ENCODE assay signal across 8 mouse cellular contexts in the genomic region with DNA sequence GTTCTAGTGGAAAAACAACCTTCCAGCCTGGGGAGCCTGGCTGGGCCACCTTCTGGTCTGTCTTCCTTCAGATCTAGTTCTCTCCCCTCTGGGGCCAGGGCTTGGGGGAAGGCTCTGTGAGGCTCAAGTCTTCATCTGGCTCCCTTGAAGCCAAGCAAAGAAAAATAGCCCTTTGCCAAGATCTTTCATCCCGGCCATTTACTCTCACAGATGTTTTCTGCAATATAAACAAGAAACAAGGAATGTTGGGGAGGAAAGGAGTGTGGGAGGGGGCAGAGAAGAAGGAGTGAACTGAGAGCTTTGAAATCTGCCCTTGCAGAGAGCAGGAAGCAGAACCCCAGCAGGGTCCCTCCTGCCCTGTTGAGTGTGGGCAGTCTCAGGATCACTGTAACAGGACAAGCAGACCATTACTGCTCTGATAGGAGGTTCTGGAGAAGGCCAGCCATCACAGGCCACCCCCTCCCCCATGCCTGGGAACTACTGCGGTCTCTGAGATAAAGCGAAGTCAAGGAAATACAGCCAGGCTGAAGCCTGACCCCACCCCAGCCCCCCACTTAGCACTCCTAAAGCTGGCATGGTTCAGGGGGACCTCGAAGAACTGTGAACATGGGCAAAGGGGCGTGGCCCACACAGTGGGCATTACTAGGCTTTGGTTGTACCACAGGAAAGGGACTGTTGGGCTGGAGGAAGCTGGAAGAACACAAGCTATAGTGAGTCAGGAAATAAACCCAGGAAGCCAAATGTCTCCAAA.
A peak's percentile ranks its signal among the peaks of the same experiment; 100 is the strongest.
DNase-seq lines count a peak whose midpoint lies in the region; ATAC-seq lines count a peak whose summit lies in the region.

No protein-coding gene starts in this region.

- ATAC-seq in midbrain, embryonic 12.5 days (ENCODE audit: low FRiP score, low read depth): no peak
- no peak for ATAC-seq in midbrain, embryonic 11.5 days (ENCODE audit: low FRiP score)
- ATAC-seq in heart, embryonic 15.5 days (replicated peaks; ENCODE audit: insufficient number of reproducible peaks, insufficient read depth, low FRiP score, low read depth): peak; percentile 66
- peak; percentile 21; the same call in 1 of the 2 replicates for ATAC-seq in limb, embryonic 12.5 days (ENCODE audit: insufficient number of reproducible peaks, insufficient read depth, low FRiP score, low TSS enrichment, low read depth)

- H3K4me2 ChIP-seq in midbrain, embryonic 12.5 days (replicated peaks): no peak overlapping the region
- no peak overlapping the region for H3K4me2 ChIP-seq in midbrain, embryonic 11.5 days
- no peak overlapping the region for H3K4me2 ChIP-seq in heart, embryonic 15.5 days
- H3K4me2 ChIP-seq in limb, embryonic 12.5 days: 0 out of 2 replicates have a peak overlapping the region, but pooled peaks have one; percentile 3

- no peaks in the 10 kb centered on the region for H3K9me3 ChIP-seq in midbrain, embryonic 12.5 days
- H3K9me3 ChIP-seq in midbrain, embryonic 11.5 days (ENCODE audit: control insufficient read depth, low read length): no peaks in the 10 kb centered on the region
- H3K9me3 ChIP-seq in heart, embryonic 15.5 days (replicated peaks): no peaks in the 10 kb centered on the region
- no peaks in the 10 kb centered on the region for H3K9me3 ChIP-seq in limb, embryonic 12.5 days

- H3K27ac ChIP-seq in midbrain, embryonic 12.5 days (replicated peaks): peak overlapping the region; percentile 3; the same call in 1 of the 2 replicates
- no peak overlapping the region for H3K27ac ChIP-seq in midbrain, embryonic 11.5 days (ENCODE audit: low read depth, low read length)
- H3K27ac ChIP-seq in heart, embryonic 15.5 days: peak overlapping the region; percentile 82
- H3K27ac ChIP-seq in limb, embryonic 12.5 days: peak overlapping the region; percentile 89

- WGBS in midbrain, embryonic 12.5 days: 79% methylated on average over 5 of the region's 5 CpGs
- 78% methylated on average over 5 of the region's 5 CpGs for WGBS in midbrain, embryonic 11.5 days
- 33% methylated on average over 5 of the region's 5 CpGs for WGBS in heart, embryonic 15.5 days
- WGBS in limb, embryonic 12.5 days: 37% methylated on average over 5 of the region's 5 CpGs

- H3K27me3 ChIP-seq in midbrain, embryonic 12.5 days: no peaks in the 10 kb centered on the region
- H3K27me3 ChIP-seq in midbrain, embryonic 11.5 days (ENCODE audit: control insufficient read depth, insufficient read depth, low read length): no peaks in the 10 kb centered on the region
- no peaks in the 10 kb centered on the region for H3K27me3 ChIP-seq in heart, embryonic 15.5 days
- H3K27me3 ChIP-seq in limb, embryonic 12.5 days: no peaks in the 10 kb centered on the region

- DNase-seq in midbrain, embryonic 11.5 days (ENCODE audit: low spot score, missing footprints): no peak
- peak; percentile 46 for DNase-seq in ovary, postnatal 14 days (ENCODE audit: low spot score)
- no peak for DNase-seq in adrenal gland, adult (ENCODE audit: inconsistent age in 2 of 2, low spot score in 1 of 2)
- DNase-seq in cerebellum, adult 8-10 months: no peak
- no peak for DNase-seq in frontal cortex, postnatal 14 days (ENCODE audit: low spot score in 2 of 2)

- H3K36me3 ChIP-seq in midbrain, embryonic 12.5 days: no peaks in the 10 kb centered on the region
- H3K36me3 ChIP-seq in midbrain, embryonic 11.5 days (ENCODE audit: control insufficient read depth, insufficient read depth, low read length): no peaks in the 10 kb centered on the region
- no peaks in the 10 kb centered on the region for H3K36me3 ChIP-seq in heart, embryonic 15.5 days
- no peaks in the 10 kb centered on the region for H3K36me3 ChIP-seq in limb, embryonic 12.5 days

- H3K4me1 ChIP-seq in midbrain, embryonic 12.5 days: peaks cover 30% of the 10 kb centered on the region
- peaks cover 7% of the 10 kb centered on the region; the same call in 1 of the 2 replicates for H3K4me1 ChIP-seq in midbrain, embryonic 11.5 days (ENCODE audit: control insufficient read depth, insufficient read depth, low read length)
- H3K4me1 ChIP-seq in heart, embryonic 15.5 days (replicated peaks): peaks cover 51% of the 10 kb centered on the region
- H3K4me1 ChIP-seq in limb, embryonic 12.5 days (replicated peaks): peaks cover 53% of the 10 kb centered on the region

- H3K9ac ChIP-seq in midbrain, embryonic 12.5 days (replicated peaks): no peak overlapping the region
- no peak overlapping the region for H3K9ac ChIP-seq in midbrain, embryonic 11.5 days (ENCODE audit: low read length)
- H3K9ac ChIP-seq in heart, embryonic 15.5 days: no peak overlapping the region
- 0 out of 2 replicates have a peak overlapping the region, but pooled peaks have one; percentile 28 for H3K9ac ChIP-seq in limb, embryonic 12.5 days (replicated peaks)

- no peak overlapping the region for H3K4me3 ChIP-seq in midbrain, embryonic 12.5 days
- no peak overlapping the region for H3K4me3 ChIP-seq in midbrain, embryonic 11.5 days (ENCODE audit: low read depth, low read length)
- H3K4me3 ChIP-seq in heart, embryonic 15.5 days: no peak overlapping the region
- H3K4me3 ChIP-seq in limb, embryonic 12.5 days (replicated peaks): no peak overlapping the region

Comparison
In these comparisons a context has a peak if more than half of its experiments do, and no peak if none do; other contexts are left out.
1. ATAC-seq: peak in heart, embryonic 15.5 days (single experiment) and limb, embryonic 12.5 days (single experiment); none in midbrain, embryonic 12.5 days (single experiment) and midbrain, embryonic 11.5 days (single experiment).